Mouse (Mus musculus) ES-E14 (cell line): ENCODE results near the gene Gm7361. TPM values are rescaled to one million over a fixed set of nuclear protein-coding genes. Genes with fewer than 3 reads are reported as not detected.
"Not testable (repeated sequence)": the region's sequence is repeated elsewhere in the genome, so short reads cannot be mapped to it uniquely, and the experiment has no call there.

Source experiments
- DNase-seq: peaks from one replicate; pipeline ENCODE4 v3.0.0-alpha.2; 2013; ENCODE audit warnings: low read depth, low spot score
- H3K27ac ChIP-seq: 2 replicates; pipeline ENCODE4 v1.5.1; 2012; ENCODE audit warnings: low read depth, mild to moderate bottlenecking, low read length, moderate library complexity, mixed read lengths; ENCODE audit not compliant: poor library complexity, insufficient read depth, severe bottlenecking
- H3K36me3 ChIP-seq: 2 replicates; pipeline ENCODE4 v1.6.1; 2012; ENCODE audit warnings: mild to moderate bottlenecking, low read length, moderate library complexity, mixed read lengths; ENCODE audit not compliant: control insufficient read depth, poor library complexity, insufficient read depth, severe bottlenecking
- H3K4me1 ChIP-seq, 2 experiments: fragments of 150-350 bp in 1 of 2; sonication (generic) in 1 of 2; 2 replicates each; pipeline ENCODE4 v1.6.1; 2012; ENCODE audit warnings: low read length in 2 of 2, mild to moderate bottlenecking in 1 of 2, mixed read lengths in 1 of 2; ENCODE audit not compliant: control insufficient read depth in 2 of 2, insufficient read depth in 2 of 2, poor library complexity in 1 of 2
- H3K4me3 ChIP-seq, 2 experiments: fragments of 150-350 bp in 1 of 2; sonication (generic) in 1 of 2; 2 replicates each; pipeline ENCODE4 v1.5.1; 2012; ENCODE audit warnings: low read length in 2 of 2, low read depth in 1 of 2, mild to moderate bottlenecking in 1 of 2, mixed read lengths in 1 of 2; ENCODE audit not compliant: insufficient read depth in 1 of 2, poor library complexity in 1 of 2, severe bottlenecking in 1 of 2
- H3K9ac ChIP-seq: 2 replicates; pipeline ENCODE4 v1.6.1; 2012; ENCODE audit warnings: low read depth, mild to moderate bottlenecking, low read length, mixed read lengths; ENCODE audit not compliant: poor library complexity, insufficient read depth, severe bottlenecking
- H3K9me3 ChIP-seq: fragments of 150-350 bp; sonication (generic); 2 replicates; pipeline ENCODE4 v1.6.1; 2012; ENCODE audit warnings: low read depth, mild to moderate bottlenecking, low read length; ENCODE audit not compliant: control insufficient read depth, insufficient read depth
- CHD2 ChIP-seq: IDR thresholded peaks from 2 replicates; pipeline ENCODE4 v1.6.1; 2014; ENCODE audit warnings: mild to moderate bottlenecking, low read depth, low read length, inconsistent platforms
- HCFC1 ChIP-seq: IDR thresholded peaks from 2 replicates; pipeline ENCODE4 v1.6.1; 2012; ENCODE audit warnings: low read length, inconsistent platforms, borderline replicate concordance; ENCODE audit not compliant: insufficient read depth
- MAFK ChIP-seq: IDR thresholded peaks from 2 replicates; pipeline ENCODE4 v1.6.1; 2014; ENCODE audit warnings: mild to moderate bottlenecking, low read depth, low read length, inconsistent platforms; ENCODE audit not compliant: insufficient read depth
- ZC3H11A ChIP-seq: IDR thresholded peaks from 2 replicates; pipeline ENCODE4 v1.6.1; 2012; ENCODE audit warnings: low read depth, mild to moderate bottlenecking, inconsistent platforms, low read length, borderline replicate concordance
- ZNF384 ChIP-seq: IDR thresholded peaks from 2 replicates; pipeline ENCODE4 v1.6.1; 2012; ENCODE audit warnings: low read depth, low read length, inconsistent platforms
- in situ Hi-C, 2 experiments: fragments of 600-800 bp; cut with MboI; formaldehyde crosslinking; loops; one replicate each; pipeline ENCODE4 v1.15.1; 2025; ENCODE audit warnings: low sequenced_read_pairs in 2 of 2, inconsistent platforms in 1 of 2; ENCODE audit not compliant: unreplicated experiment in 2 of 2
- total RNA-seq: library from RNA; depleted of rRNA; stranded (reverse); fragments of 300-350 nt; gene quantifications from 2 replicates; pipeline ENCODE4 v1.2.3, GENCODE M21; 2012; rRNA removed

The Gm7361 gene
- not detected in 2 replicates for total RNA-seq

- H3K27ac ChIP-seq, H3K9me3 ChIP-seq, H3K9ac ChIP-seq, in situ Hi-C loops, DNase-seq, H3K36me3 ChIP-seq, H3K4me3 ChIP-seq, H3K4me1 ChIP-seq: not testable (repeated sequence)
Observed at GRCm38 (mm10) chr5:26257391-26257790, at the start of gene Gm7361. TSS of gene Gm7361 (plus strand) at chr5:26257691.

GRCm38 (mm10) chr5:26211030-26211429, 46.5 kb upstream of the Gm7361 start:
- in situ Hi-C loops, result no loop called here

DNA sequence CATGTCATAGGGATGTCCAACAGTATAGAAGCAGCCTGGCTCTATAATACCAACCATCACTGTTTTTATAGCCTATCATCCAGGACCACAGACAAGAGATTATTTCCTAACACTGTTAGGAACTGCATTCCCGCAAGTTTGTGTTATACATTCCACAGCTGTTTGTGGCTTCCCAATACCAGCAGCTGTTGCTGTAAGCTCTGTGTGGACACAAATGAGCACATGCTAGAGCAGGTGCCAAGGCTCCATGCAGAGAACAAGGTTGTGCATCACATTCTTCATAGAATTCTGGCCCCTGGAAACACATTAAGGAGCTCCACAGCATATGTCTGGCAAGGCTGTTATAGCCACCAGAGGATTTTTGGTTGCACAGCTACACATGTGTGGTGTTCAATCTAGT, 35.4 kb upstream of the Gm7361 start:
- no peak for TF ChIP-seq MAFK
- no peak for TF ChIP-seq ZNF384
- TF ChIP-seq CHD2, result no peak
- no peak for TF ChIP-seq ZC3H11A
- TF ChIP-seq HCFC1, result no peak
- Histone ChIP-seq H3K9me3 (no peaks in the 10 kb centered on the region), H3K36me3 (no peaks in the 10 kb centered on the region), H3K27ac (no peak overlapping the region), H3K4me3 (no peak overlapping the region), H3K9ac (no peak overlapping the region), H3K4me1 (no peaks in the 10 kb centered on the region)
- DNase-seq, result no peak
- in situ Hi-C loops, result no loop called here

More at GRCm38 (mm10) chr5:26211030-26211429, 46.5 kb upstream of the Gm7361 start:
- no peak overlapping the region for H3K9ac ChIP-seq
- no peak overlapping the region for H3K27ac ChIP-seq
- H3K4me1 ChIP-seq, result no peaks in the 10 kb centered on the region
- no peaks in the 10 kb centered on the region for H3K36me3 ChIP-seq
- no peak for DNase-seq
- no peaks in the 10 kb centered on the region for H3K9me3 ChIP-seq
- H3K4me3 ChIP-seq, result no peak overlapping the region
- TF ChIP-seq HCFC1 (no peak), MAFK (no peak), ZC3H11A (no peak), CHD2 (no peak), ZNF384 (no peak)

- H3K27ac ChIP-seq, in situ Hi-C loops, H3K4me3 ChIP-seq, H3K9me3 ChIP-seq, H3K36me3 ChIP-seq, DNase-seq, H3K9ac ChIP-seq, H3K4me1 ChIP-seq: not testable (repeated sequence)
Observed at GRCm38 (mm10) chr5:26266656-26267055, 9.2 kb downstream of the Gm7361 start.

GRCm38 (mm10) chr5:26280361-26280760, 22.9 kb downstream of the Gm7361 start:
- Histone ChIP-seq H3K9ac (no peak overlapping the region), H3K9me3 (no peaks in the 10 kb centered on the region), H3K27ac (no peak overlapping the region), H3K36me3 (no peaks in the 10 kb centered on the region), H3K4me3 (no peak overlapping the region), H3K4me1 (no peaks in the 10 kb centered on the region)
- in situ Hi-C loops, result loop anchor here in 1 of 2 experiments (10.0 kb wide), 1 partner anchor 754 kb away; no protein-coding TSS in a partner anchor
- no peak for TF ChIP-seq ZC3H11A
- no peak for TF ChIP-seq MAFK
- TF ChIP-seq CHD2, result no peak
- TF ChIP-seq HCFC1, result no peak
- TF ChIP-seq ZNF384, result no peak
- DNase-seq, result no peak
